Mouse (Mus musculus): ENCODE measurements around the gene 1700029I15Rik.
"Not testable (repeated sequence)": the region's sequence is repeated elsewhere in the genome, so short reads cannot be mapped to it uniquely, and the experiment has no call there.

Gene 1700029I15Rik

GRCm38 (mm10) chr2:92392318-92393264 is 10.3 kb downstream of the 1700029I15Rik start:
- DNase-seq (ENCODE audit: low read depth): no peak

- DNase-seq (ENCODE audit: low read depth): no peak
Observed at GRCm38 (mm10) chr2:92395535-92395934, 13.2 kb downstream of the 1700029I15Rik start.

- no peak for DNase-seq (ENCODE audit: low read depth)
Observed at GRCm38 (mm10) chr2:92397436-92397835, 15.1 kb downstream of the 1700029I15Rik start.

GRCm38 (mm10) chr2:92399877-92400276 is 17.5 kb downstream of the 1700029I15Rik start:
- not testable (repeated sequence) for DNase-seq (ENCODE audit: low read depth)

GRCm38 (mm10) chr2:92400682-92401081 is 18.3 kb downstream of the 1700029I15Rik start:
- DNase-seq (ENCODE audit: low read depth): no peak

GRCm38 (mm10) chr2:92401091-92401561 is 18.8 kb downstream of the 1700029I15Rik start, which contains the start of gene Mapk8ip1:
Gene Mapk8ip1 (minus strand): TSS chr2:92401263.
- no peak for DNase-seq (ENCODE audit: low read depth)

- DNase-seq (ENCODE audit: low read depth): no peak
Observed at GRCm38 (mm10) chr2:92402591-92403326, 20.4 kb downstream of the 1700029I15Rik start.

GRCm38 (mm10) chr2:92403776-92404319 is 21.5 kb downstream of the 1700029I15Rik start:
- DNase-seq (ENCODE audit: low read depth): no peak

GRCm38 (mm10) chr2:92404737-92405136 is 22.4 kb downstream of the 1700029I15Rik start:
- no peak for DNase-seq (ENCODE audit: low read depth)

- no peak for DNase-seq (ENCODE audit: low read depth)
Observed at GRCm38 (mm10) chr2:92405687-92406086, 23.3 kb downstream of the 1700029I15Rik start.

- no peak for DNase-seq (ENCODE audit: low read depth)
Observed at GRCm38 (mm10) chr2:92408309-92409045, 26.1 kb downstream of the 1700029I15Rik start.

- DNase-seq (ENCODE audit: low read depth): no peak
Observed at GRCm38 (mm10) chr2:92411705-92412104, 29.4 kb downstream of the 1700029I15Rik start.

GRCm38 (mm10) chr2:92421723-92422387 is 39.5 kb downstream of the 1700029I15Rik start:
- DNase-seq (ENCODE audit: low read depth): no peak

- no peak for DNase-seq (ENCODE audit: low read depth)
Observed at GRCm38 (mm10) chr2:92422388-92423135, 40.2 kb downstream of the 1700029I15Rik start.

GRCm38 (mm10) chr2:92423156-92423555 is 40.8 kb downstream of the 1700029I15Rik start:
- no peak for DNase-seq (ENCODE audit: low read depth)

GRCm38 (mm10) chr2:92423702-92424461 is 41.5 kb downstream of the 1700029I15Rik start:
- no peak for DNase-seq (ENCODE audit: low read depth)

- no peak for DNase-seq (ENCODE audit: low read depth)
Observed at GRCm38 (mm10) chr2:92424462-92425308, 42.3 kb downstream of the 1700029I15Rik start.

- no peak for DNase-seq (ENCODE audit: low read depth)
Observed at GRCm38 (mm10) chr2:92425366-92425765, 43.0 kb downstream of the 1700029I15Rik start.

- no peak for DNase-seq (ENCODE audit: low read depth)
Observed at GRCm38 (mm10) chr2:92426426-92426825, 44.1 kb downstream of the 1700029I15Rik start.
